Mouse (Mus musculus) limb, embryonic 12.5 days (tissue): ENCODE results near the gene Plac9b. TPM values are rescaled to one million over a fixed set of nuclear protein-coding genes. Genes with fewer than 3 reads are reported as not detected.
A peak's percentile ranks its signal among the peaks of the same experiment; 100 is the strongest.
"Not testable (repeated sequence)": the region's sequence is repeated elsewhere in the genome, so short reads cannot be mapped to it uniquely, and the experiment has no call there.

Experiments used
- ATAC-seq: fragments of 200-750 bp; cut with Nextera tagmentation; 2 replicates; pipeline ENCODE4 v1.8.0; 2017; ENCODE audit warnings: low read depth, moderate TSS enrichment; ENCODE audit not compliant: insufficient number of reproducible peaks, insufficient read depth, low FRiP score, low TSS enrichment
- H3K27ac ChIP-seq: fragments of 300-500 bp; sonication (generic); 2 replicates; pipeline ENCODE4 v1.5.1; 2016; ENCODE audit warnings: mild to moderate bottlenecking, moderate library complexity
- H3K27me3 ChIP-seq: fragments of 300-500 bp; sonication (generic); 2 replicates; pipeline ENCODE4 v1.6.1; 2016; ENCODE audit warnings: mild to moderate bottlenecking, moderate library complexity
- H3K36me3 ChIP-seq: fragments of 300-500 bp; sonication (generic); 2 replicates; pipeline ENCODE4 v1.6.1; 2016; ENCODE audit warnings: mild to moderate bottlenecking, moderate library complexity
- H3K4me1 ChIP-seq: fragments of 300-500 bp; sonication (generic); replicated peaks from 2 replicates; pipeline ENCODE4 v1.6.1; 2016
- H3K4me2 ChIP-seq: fragments of 300-500 bp; sonication (generic); 2 replicates; pipeline ENCODE4 v1.6.1; 2016; ENCODE audit warnings: mild to moderate bottlenecking, moderate library complexity
- H3K4me3 ChIP-seq: fragments of 300-500 bp; sonication (generic); replicated peaks from 2 replicates; pipeline ENCODE4 v1.5.1; 2016; ENCODE audit warnings: mild to moderate bottlenecking
- H3K9ac ChIP-seq: fragments of 300-500 bp; sonication (generic); replicated peaks from 2 replicates; pipeline ENCODE4 v1.6.1; 2016; ENCODE audit warnings: mild to moderate bottlenecking, moderate library complexity
- H3K9me3 ChIP-seq: fragments of 300-500 bp; sonication (generic); 2 replicates; pipeline ENCODE4 v1.6.1; 2016; ENCODE audit warnings: mild to moderate bottlenecking, moderate library complexity
- WGBS: fragments of 180-500 bp; shearing (Covaris S2); methylation state at CpG from one replicate; pipeline ENCODE4 v1.1.7; 2016; 5-methylcytosine and 5-hydroxymethylcytosine counted together
- polyA plus RNA-seq: library from polyadenylated mRNA; unstranded; fragments of >200 nt; fragmentation: Nextera tagmentation; extraction: Ambion mirVana; gene quantifications from 2 replicates; pipeline ENCODE4 v1.2.1, GENCODE M21; 2016

Plac9b gene
- polyA plus RNA-seq, 1 experiment from 2014 or later = 2.0 TPM

- H3K9me3 ChIP-seq, H3K4me2 ChIP-seq, H3K36me3 ChIP-seq, ATAC-seq, H3K4me1 ChIP-seq, H3K27ac ChIP-seq, H3K27me3 ChIP-seq, H3K4me3 ChIP-seq, H3K9ac ChIP-seq: not testable (repeated sequence)
- no CpG with 5 or more reads among the region's 9 CpGs for WGBS
These were observed 21.1 kb downstream of the Plac9b start for GRCm38 (mm10) chr14:26161156-26161555.

- H3K4me3 ChIP-seq, H3K27ac ChIP-seq, H3K27me3 ChIP-seq, H3K9me3 ChIP-seq, ATAC-seq, H3K4me2 ChIP-seq, H3K36me3 ChIP-seq, H3K9ac ChIP-seq, H3K4me1 ChIP-seq: not testable (repeated sequence)
- no CpG with 5 or more reads among the region's 7 CpGs for whole genome bisulfite sequencing
These were observed 26.2 kb downstream of the Plac9b start for GRCm38 (mm10) chr14:26156032-26156431.

- WGBS = no CpG with 5 or more reads among the region's 2 CpGs
- not testable (repeated sequence) for H3K4me2 ChIP-seq, H3K4me3 ChIP-seq, H3K9ac ChIP-seq, H3K27me3 ChIP-seq, H3K27ac ChIP-seq, H3K36me3 ChIP-seq, H3K9me3 ChIP-seq, ATAC-seq, H3K4me1 ChIP-seq
These were observed 35.2 kb downstream of the Plac9b start for GRCm38 (mm10) chr14:26147095-26147494.

DNA sequence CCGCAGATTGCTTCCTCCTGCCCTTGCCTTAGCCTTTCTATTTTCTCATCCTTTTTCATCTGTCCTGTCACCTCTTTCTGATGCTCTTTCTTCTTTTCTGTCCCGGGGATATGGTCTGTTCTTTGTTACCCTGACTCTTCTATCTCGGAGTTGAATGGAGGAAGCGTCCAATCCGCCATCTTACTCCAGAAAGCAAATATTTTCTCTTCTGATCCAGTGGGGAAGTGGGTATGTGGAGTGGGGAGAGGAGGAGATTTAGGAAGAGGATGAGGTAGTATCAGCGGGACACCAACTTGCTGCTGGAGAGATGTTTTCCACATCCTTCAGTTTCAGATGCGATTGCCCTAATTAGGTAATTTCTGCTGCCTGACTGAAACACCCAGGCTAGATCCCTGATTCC lies 63.2 kb downstream of the Plac9b start:
- H3K36me3 ChIP-seq, H3K9ac ChIP-seq, H3K4me2 ChIP-seq, ATAC-seq, H3K9me3 ChIP-seq, H3K4me1 ChIP-seq, H3K4me3 ChIP-seq, H3K27ac ChIP-seq, H3K27me3 ChIP-seq: not testable (repeated sequence)
- no CpG with 5 or more reads among the region's 7 CpGs for WGBS

- H3K27me3 ChIP-seq, H3K4me2 ChIP-seq, H3K36me3 ChIP-seq, H3K9ac ChIP-seq, H3K4me1 ChIP-seq, H3K4me3 ChIP-seq, H3K27ac ChIP-seq, H3K9me3 ChIP-seq: not testable (repeated sequence)
- ATAC-seq = peak; percentile 85
- WGBS = no CpG with 5 or more reads among the region's 18 CpGs
These were observed 63.7 kb downstream of the Plac9b start for GRCm38 (mm10) chr14:26118550-26119000.

DNA sequence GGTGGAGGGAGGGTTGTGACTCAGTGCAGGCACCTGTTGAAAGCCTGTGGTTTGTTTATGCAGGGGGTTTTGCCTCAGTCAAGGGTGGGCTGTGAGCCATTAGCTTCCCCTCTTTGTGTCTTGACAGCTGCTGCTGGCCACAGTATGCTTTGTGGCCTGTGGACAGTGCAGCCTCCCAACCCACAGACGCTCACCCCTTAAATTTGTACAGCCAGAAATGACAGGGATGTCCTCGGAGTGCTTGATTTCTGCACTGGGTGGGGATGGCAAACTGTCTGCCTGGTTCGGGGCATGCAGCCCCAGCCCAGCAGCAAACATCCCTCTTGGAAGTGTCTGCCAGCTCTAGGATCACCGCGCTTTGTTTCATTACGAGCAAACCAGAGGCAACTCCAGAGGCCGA lies 64.1 kb downstream of the Plac9b start, which contains the start of gene Duxbl2:
Gene Duxbl2 (plus strand): TSS at position 200 of the 400 bp plus-strand sequence.
- not testable (repeated sequence) for H3K4me1 ChIP-seq

More for the DNA sequence above, 64.1 kb downstream of the Plac9b start, which contains the start of gene Duxbl2:
- H3K27me3 ChIP-seq, H3K4me2 ChIP-seq, H3K4me3 ChIP-seq, H3K36me3 ChIP-seq, H3K27ac ChIP-seq, H3K9me3 ChIP-seq, H3K9ac ChIP-seq: not testable (repeated sequence)
- ATAC-seq = peak; percentile 26; the same call in 1 of the 2 replicates
- WGBS = no CpG with 5 or more reads among the region's 7 CpGs

Other genes with a start within 250 kb of the Plac9b start
- gene Cphx1, start 244.2 kb downstream of the Plac9b start, polyA plus RNA-seq = not detected in 2 replicates
- 2.7 and 3.3 TPM in 2 replicates for gene Duxbl1, start 203.9 kb downstream of the Plac9b start, polyA plus RNA-seq
- 1.7 TPM in 1 of 2 replicates, not detected in the other for gene Gm9780, start 139.8 kb downstream of the Plac9b start, polyA plus RNA-seq
- 21.7 and 22.1 TPM in 2 replicates for gene Tmem254c, start 115.1 kb downstream of the Plac9b start, polyA plus RNA-seq
- gene Cphx2, start 101.0 kb downstream of the Plac9b start, polyA plus RNA-seq = not detected in 2 replicates
- gene Cphx3, start 100.2 kb downstream of the Plac9b start, polyA plus RNA-seq = not detected in 2 replicates
- gene Duxbl2, start 64.1 kb downstream of the Plac9b start, polyA plus RNA-seq = 3.9 TPM in 1 of 2 replicates, not detected in the other
- gene Tmem254b, start 24.6 kb upstream of the Plac9b start, polyA plus RNA-seq = 22.5 and 24.0 TPM in 2 replicates
- gene Duxbl3, start 75.5 kb upstream of the Plac9b start, polyA plus RNA-seq = 1.6 and 4.0 TPM in 2 replicates